Mouse (Mus musculus) midbrain, embryonic 15.5 days (tissue): ENCODE measurements around the gene Gm42906. TPM values are rescaled to one million over a fixed set of nuclear protein-coding genes. Genes with fewer than 3 reads are reported as not detected.

Source experiments
- ATAC-seq: fragments of 200-750 bp; cut with Nextera tagmentation; replicated peaks from 2 replicates; pipeline ENCODE4 v1.8.0; 2017; ENCODE audit warnings: moderate TSS enrichment
- H3K27ac ChIP-seq: fragments of 300-500 bp; sonication (generic); 2 replicates; pipeline ENCODE4 v1.5.1; 2015; ENCODE audit warnings: mild to moderate bottlenecking, inconsistent platforms
- H3K27me3 ChIP-seq: fragments of 300-500 bp; sonication (generic); replicated peaks from 2 replicates; pipeline ENCODE4 v1.6.1; 2015; ENCODE audit warnings: inconsistent platforms
- H3K36me3 ChIP-seq: fragments of 300-500 bp; sonication (generic); replicated peaks from 2 replicates; pipeline ENCODE4 v1.6.1; 2015; ENCODE audit warnings: inconsistent platforms
- H3K4me1 ChIP-seq: fragments of 300-500 bp; sonication (generic); 2 replicates; pipeline ENCODE4 v1.6.1; 2015; ENCODE audit warnings: inconsistent platforms
- H3K4me2 ChIP-seq: fragments of 300-500 bp; sonication (generic); 2 replicates; pipeline ENCODE4 v1.6.1; 2015; ENCODE audit warnings: inconsistent platforms, mild to moderate bottlenecking, moderate library complexity
- H3K4me3 ChIP-seq: fragments of 300-500 bp; sonication (generic); 2 replicates; pipeline ENCODE4 v1.5.1; 2015; ENCODE audit warnings: mild to moderate bottlenecking, inconsistent platforms
- H3K9ac ChIP-seq: fragments of 300-500 bp; sonication (generic); 2 replicates; pipeline ENCODE4 v1.6.1; 2015; ENCODE audit warnings: mild to moderate bottlenecking, inconsistent platforms
- H3K9me3 ChIP-seq: fragments of 300-500 bp; sonication (generic); 2 replicates; pipeline ENCODE4 v1.6.1; 2016; ENCODE audit warnings: inconsistent platforms
- WGBS: fragments of 180-500 bp; shearing (Covaris S2); methylation state at CpG from one replicate; pipeline ENCODE4 v1.1.7; 2015; ENCODE audit warnings: mixed read lengths; 5-methylcytosine and 5-hydroxymethylcytosine counted together
- polyA plus RNA-seq: library from polyadenylated mRNA; unstranded; fragments of >200 nt; fragmentation: Nextera tagmentation; extraction: Ambion mirVana; gene quantifications from 2 replicates; pipeline ENCODE4 v1.2.1, GENCODE M21; 2015

Gm42906 gene
- polyA plus RNA-seq, 1 experiment from 2014 or later = not detected

GRCm38 (mm10) chr5:151277927-151278326 lies 150.0 kb downstream of the Gm42906 start:
- Histone ChIP-seq H3K36me3 (no peaks in the 10 kb centered on the region), H3K4me2 (no peak overlapping the region), H3K4me1 (no peaks in the 10 kb centered on the region), H3K9me3 (no peaks in the 10 kb centered on the region), H3K9ac (no peak overlapping the region), H3K27me3 (no peaks in the 10 kb centered on the region), H3K27ac (no peak overlapping the region), H3K4me3 (no peak overlapping the region)
- ATAC-seq = no peak
- WGBS = 93% methylated on average over 6 of the region's 6 CpGs

- Histone ChIP-seq H3K27me3 (no peaks in the 10 kb centered on the region), H3K4me2 (no peak overlapping the region), H3K4me1 (no peaks in the 10 kb centered on the region), H3K27ac (no peak overlapping the region), H3K36me3 (no peaks in the 10 kb centered on the region), H3K9ac (no peak overlapping the region), H3K4me3 (no peak overlapping the region), H3K9me3 (no peaks in the 10 kb centered on the region)
- ATAC-seq = no peak
- 95% methylated on average over 2 of the region's 2 CpGs for WGBS
Measured at GRCm38 (mm10) chr5:151275986-151276385, 152.0 kb downstream of the Gm42906 start.

- 82% methylated on average over 6 of the region's 6 CpGs for WGBS
- no peak overlapping the region for H3K27ac ChIP-seq
- H3K27me3 ChIP-seq = no peaks in the 10 kb centered on the region
- H3K9ac ChIP-seq = no peak overlapping the region
- H3K4me3 ChIP-seq = no peak overlapping the region
- no peaks in the 10 kb centered on the region for H3K36me3 ChIP-seq
- no peak for ATAC-seq
- H3K4me1 ChIP-seq = no peaks in the 10 kb centered on the region
- H3K4me2 ChIP-seq = no peak overlapping the region
- no peaks in the 10 kb centered on the region for H3K9me3 ChIP-seq
Measured at GRCm38 (mm10) chr5:151274265-151274664, 153.7 kb downstream of the Gm42906 start.

DNA sequence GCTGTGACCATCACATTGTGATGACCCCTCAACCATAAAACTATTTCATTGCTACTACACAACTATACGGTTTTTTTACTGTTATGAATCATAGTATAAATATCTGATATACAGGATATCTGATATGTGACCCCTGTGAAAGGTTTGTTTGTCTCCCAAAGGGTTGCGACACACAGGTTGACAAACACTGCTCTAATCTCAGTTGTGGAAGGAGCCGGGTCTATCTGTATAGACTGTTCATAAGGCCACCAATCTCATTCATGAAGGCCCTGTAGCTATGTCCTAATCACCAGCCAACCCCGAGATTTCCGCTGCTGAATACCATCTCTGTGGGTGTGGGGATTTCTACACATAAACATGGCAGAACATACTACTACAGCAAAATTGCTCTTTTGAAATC lies 157.1 kb downstream of the Gm42906 start:
- H3K9ac ChIP-seq = no peak overlapping the region
- 92% methylated on average over 5 of the region's 5 CpGs for WGBS
- no peak for ATAC-seq
- no peaks in the 10 kb centered on the region for H3K36me3 ChIP-seq
- no peaks in the 10 kb centered on the region for H3K27me3 ChIP-seq
- no peaks in the 10 kb centered on the region for H3K9me3 ChIP-seq
- H3K4me1 ChIP-seq = no peaks in the 10 kb centered on the region
- H3K4me2 ChIP-seq = no peak overlapping the region
- H3K4me3 ChIP-seq = no peak overlapping the region
- H3K27ac ChIP-seq = no peak overlapping the region

GRCm38 (mm10) chr5:151266896-151267634 lies 160.9 kb downstream of the Gm42906 start:
- Histone ChIP-seq H3K4me1 (no peaks in the 10 kb centered on the region), H3K36me3 (no peaks in the 10 kb centered on the region), H3K27me3 (no peaks in the 10 kb centered on the region), H3K4me2 (no peak overlapping the region), H3K4me3 (no peak overlapping the region), H3K27ac (no peak overlapping the region), H3K9ac (no peak overlapping the region), H3K9me3 (no peaks in the 10 kb centered on the region)
- no peak for ATAC-seq
- 75% methylated on average over 14 of the region's 14 CpGs for WGBS

DNA sequence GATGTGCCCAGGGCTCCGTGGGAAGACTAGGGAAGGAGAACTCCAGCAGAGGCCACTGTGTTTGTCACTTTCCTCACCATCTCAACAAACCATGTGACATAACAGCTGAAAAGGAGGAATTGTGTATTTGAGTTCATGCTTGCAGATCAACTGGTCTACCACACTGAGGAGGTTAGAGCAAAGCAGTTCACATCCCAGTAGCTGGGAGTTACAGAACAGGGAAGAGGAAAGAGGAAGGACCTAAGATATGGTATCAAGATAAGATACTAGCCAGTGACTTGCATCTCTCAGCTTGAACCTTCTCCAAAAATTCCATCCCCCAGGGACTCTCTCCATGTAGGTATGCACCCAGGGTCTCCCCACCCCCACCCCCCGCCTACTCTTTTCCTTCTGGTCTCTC lies 166.4 kb downstream of the Gm42906 start:
- no peaks in the 10 kb centered on the region for H3K27me3 ChIP-seq
- H3K27ac ChIP-seq = no peak overlapping the region
- no peaks in the 10 kb centered on the region for H3K9me3 ChIP-seq
- H3K4me2 ChIP-seq = no peak overlapping the region
- ATAC-seq = no peak
- H3K36me3 ChIP-seq = no peaks in the 10 kb centered on the region
- 76% methylated on average over 2 of the region's 2 CpGs for WGBS
- H3K4me3 ChIP-seq = no peak overlapping the region
- H3K4me1 ChIP-seq = no peaks in the 10 kb centered on the region
- no peak overlapping the region for H3K9ac ChIP-seq

DNA sequence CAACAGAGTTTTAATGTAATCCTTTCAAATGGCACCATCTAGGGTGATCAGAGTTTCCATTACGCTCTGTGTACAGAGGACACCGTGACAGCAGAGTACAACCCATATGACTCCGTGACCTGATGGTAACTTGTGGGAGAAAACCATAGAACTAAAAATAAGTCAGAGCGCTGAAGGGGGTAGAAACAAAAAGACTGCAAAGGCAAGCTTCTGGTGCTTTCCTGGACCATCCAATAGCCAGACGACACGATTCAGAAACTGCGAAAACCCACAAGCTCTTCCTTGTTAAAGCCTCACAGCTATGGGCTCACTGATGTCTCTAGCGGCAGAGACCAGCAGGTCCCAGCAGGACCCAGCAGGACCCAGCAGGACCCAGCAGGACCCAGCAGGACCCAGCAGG lies 175.8 kb downstream of the Gm42906 start:
- Histone ChIP-seq H3K4me1 (no peaks in the 10 kb centered on the region), H3K9ac (no peak overlapping the region), H3K36me3 (no peaks in the 10 kb centered on the region), H3K4me3 (no peak overlapping the region), H3K27me3 (no peaks in the 10 kb centered on the region), H3K27ac (no peak overlapping the region), H3K4me2 (peak overlapping the region; percentile 18; the same call in 1 of the 2 replicates), H3K9me3 (no peaks in the 10 kb centered on the region)
- ATAC-seq = no peak
- WGBS = 60% methylated on average over 8 of the region's 8 CpGs

DNA sequence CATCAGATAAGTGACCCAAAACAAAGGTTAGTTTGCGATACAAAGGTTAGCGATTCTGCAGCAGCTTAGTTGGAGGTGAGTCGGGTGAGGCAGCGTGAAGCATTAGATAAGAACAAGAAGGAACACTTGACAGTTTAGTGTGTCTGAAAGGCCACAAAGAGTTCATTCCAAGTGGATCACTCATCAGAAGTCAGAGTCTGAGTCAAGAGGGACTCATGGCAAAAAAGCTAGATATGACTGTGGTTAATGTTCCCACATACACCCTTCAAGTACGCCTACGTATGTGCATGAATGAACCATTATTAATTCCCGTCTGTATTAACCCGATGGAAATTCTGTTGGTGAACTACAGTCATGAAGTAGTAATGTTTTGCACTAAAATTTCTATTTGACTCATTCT lies 176.3 kb downstream of the Gm42906 start:
- H3K4me3 ChIP-seq = no peak overlapping the region
- no peaks in the 10 kb centered on the region for H3K36me3 ChIP-seq
- no peak for ATAC-seq
- H3K4me1 ChIP-seq = no peaks in the 10 kb centered on the region
- WGBS = 95% methylated on average over 8 of the region's 8 CpGs
- no peaks in the 10 kb centered on the region for H3K27me3 ChIP-seq
- no peaks in the 10 kb centered on the region for H3K9me3 ChIP-seq
- no peak overlapping the region for H3K4me2 ChIP-seq
- H3K27ac ChIP-seq = no peak overlapping the region
- no peak overlapping the region for H3K9ac ChIP-seq

GRCm38 (mm10) chr5:151248671-151249620 lies 179.0 kb downstream of the Gm42906 start:
- Histone ChIP-seq H3K27ac (no peak overlapping the region), H3K9me3 (no peaks in the 10 kb centered on the region), H3K27me3 (no peaks in the 10 kb centered on the region), H3K4me2 (no peak overlapping the region), H3K4me3 (no peak overlapping the region), H3K4me1 (no peaks in the 10 kb centered on the region), H3K9ac (no peak overlapping the region), H3K36me3 (no peaks in the 10 kb centered on the region)
- 75% methylated on average over 10 of the region's 10 CpGs for WGBS
- no peak for ATAC-seq

DNA sequence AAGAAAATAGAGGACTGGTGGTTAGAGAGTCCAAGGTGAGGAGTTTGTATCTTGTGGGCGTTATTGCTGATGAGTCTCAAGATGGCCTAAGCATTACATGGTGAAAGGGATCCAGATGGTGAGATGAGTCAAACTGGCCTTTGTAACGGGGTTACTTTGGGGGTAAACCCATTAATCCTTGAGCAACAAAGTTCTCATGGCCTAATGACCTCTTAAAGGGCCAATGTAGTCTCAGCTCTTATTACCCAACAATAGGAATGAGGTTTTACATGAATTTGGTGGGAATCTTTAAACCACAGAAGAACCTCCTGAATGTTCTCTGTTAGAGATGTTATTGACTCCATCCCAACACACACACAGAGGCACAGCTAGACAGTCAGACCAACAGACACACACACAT lies 179.9 kb downstream of the Gm42906 start:
- ATAC-seq = no peak
- WGBS = 69% methylated on average over 2 of the region's 2 CpGs
- no peaks in the 10 kb centered on the region for H3K27me3 ChIP-seq
- H3K9me3 ChIP-seq = no peaks in the 10 kb centered on the region
- no peaks in the 10 kb centered on the region for H3K4me1 ChIP-seq
- H3K9ac ChIP-seq = no peak overlapping the region
- H3K4me2 ChIP-seq = no peak overlapping the region
- no peak overlapping the region for H3K27ac ChIP-seq
- H3K36me3 ChIP-seq = no peaks in the 10 kb centered on the region
- no peak overlapping the region for H3K4me3 ChIP-seq

GRCm38 (mm10) chr5:151247115-151247875 lies 180.7 kb downstream of the Gm42906 start:
- no peaks in the 10 kb centered on the region for H3K36me3 ChIP-seq
- H3K4me1 ChIP-seq = no peaks in the 10 kb centered on the region
- H3K4me2 ChIP-seq = no peak overlapping the region
- 68% methylated on average over 11 of the region's 11 CpGs for WGBS
- no peak overlapping the region for H3K4me3 ChIP-seq
- no peaks in the 10 kb centered on the region for H3K27me3 ChIP-seq
- H3K9me3 ChIP-seq = no peaks in the 10 kb centered on the region
- peak; percentile 81 for ATAC-seq
- 0 out of 2 replicates have a peak overlapping the region, but pooled peaks have one; percentile 17 for H3K27ac ChIP-seq
- no peak overlapping the region for H3K9ac ChIP-seq

GRCm38 (mm10) chr5:151246287-151246686 lies 181.7 kb downstream of the Gm42906 start:
- Histone ChIP-seq H3K27ac (no peak overlapping the region), H3K27me3 (no peaks in the 10 kb centered on the region), H3K4me3 (no peak overlapping the region), H3K4me2 (no peak overlapping the region), H3K36me3 (no peaks in the 10 kb centered on the region), H3K4me1 (no peaks in the 10 kb centered on the region), H3K9me3 (no peaks in the 10 kb centered on the region), H3K9ac (no peak overlapping the region)
- WGBS = 87% methylated on average over 2 of the region's 2 CpGs
- ATAC-seq = no peak
